Mouse (Mus musculus) kidney, adult 8-10 months (tissue): ENCODE results near the gene Zfp971.
"Not testable (repeated sequence)": the region's sequence is repeated elsewhere in the genome, so short reads cannot be mapped to it uniquely, and the experiment has no call there.

Experiments
- DNase-seq, 2 experiments: peaks; one replicate each; pipeline ENCODE4 v3.0.0; 2022

Zfp971 gene

GRCm38 (mm10) chr2:178023011-178023611 lies at the start of gene Zfp971:
Gene Zfp971 (plus strand): TSS chr2:178023284.
- peak; percentile 67 to 68 for DNase-seq

GRCm38 (mm10) chr2:177974814-177975213 lies 48.3 kb upstream of the Zfp971 start:
- DNase-seq = not testable (repeated sequence)

GRCm38 (mm10) chr2:178019486-178019885 lies 3.6 kb upstream of the Zfp971 start:
- not testable (repeated sequence) for DNase-seq

- not testable (repeated sequence) for DNase-seq
Observed at GRCm38 (mm10) chr2:178020773-178021172, 2.3 kb upstream of the Zfp971 start.

GRCm38 (mm10) chr2:178023861-178024260 lies 777 bp downstream of the Zfp971 start:
- DNase-seq = not testable (repeated sequence)

GRCm38 (mm10) chr2:178027601-178028000 lies 4.5 kb downstream of the Zfp971 start:
- DNase-seq = peak; percentile 22 to 23

GRCm38 (mm10) chr2:178058195-178058594 lies 35.1 kb downstream of the Zfp971 start:
- peak; percentile 31 to 71 for DNase-seq

- DNase-seq = peak; percentile 38 to 49
Observed at GRCm38 (mm10) chr2:178078166-178078717, 55.2 kb downstream of the Zfp971 start, which contains the start of gene Zfp931. Gene Zfp931 (minus strand): TSS chr2:178078476.
